Mouse (Mus musculus) regulatory T cell (primary cell): Measurements from ENCODE around the gene Phf20.
"Not testable (repeated sequence)": the region's sequence is repeated elsewhere in the genome, so short reads cannot be mapped to it uniquely, and the experiment has no call there.

Experiments
- in situ Hi-C: fragments of 300-600 bp; cut with MboI, MseI; formaldehyde crosslinking; loops from one replicate; pipeline ENCODE4 v1.15.1; 2025; ENCODE audit warnings: high pct_unique_total_duplicates

Gene Phf20

GRCm38 (mm10) chr2:156197129-156197911 is 1.1 kb downstream of the Phf20 start:
- in situ Hi-C loops: no loop called here

DNA sequence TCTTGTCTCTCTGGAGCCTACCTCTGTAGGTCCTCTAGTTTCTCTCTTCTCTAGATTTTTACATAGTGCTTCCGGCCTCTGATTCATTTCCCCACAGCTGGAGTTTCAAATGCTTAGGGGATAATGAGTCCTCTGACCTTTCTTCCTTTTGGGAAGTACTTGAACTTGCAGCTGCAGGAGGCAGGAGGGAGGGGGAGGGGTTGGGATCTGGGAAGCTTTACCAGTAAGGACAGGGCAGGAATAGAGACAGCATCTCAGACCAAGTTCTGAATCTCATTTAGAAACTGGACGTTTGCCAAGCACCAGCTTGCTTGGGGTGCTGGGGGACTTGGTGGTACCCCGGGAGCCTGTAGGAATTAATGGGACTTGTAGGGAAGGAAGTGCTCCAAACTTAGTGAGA is 3.7 kb downstream of the Phf20 start:
- in situ Hi-C loops: no loop called here

- in situ Hi-C loops: no loop called here
These were observed 5.2 kb downstream of the Phf20 start for GRCm38 (mm10) chr2:156201486-156201885.

- in situ Hi-C loops: no loop called here
These were observed 6.7 kb downstream of the Phf20 start for GRCm38 (mm10) chr2:156202848-156203437.

- in situ Hi-C loops: no loop called here
These were observed 7.7 kb downstream of the Phf20 start for GRCm38 (mm10) chr2:156203917-156204316.

- in situ Hi-C loops: no loop called here
These were observed 21.5 kb downstream of the Phf20 start for GRCm38 (mm10) chr2:156217786-156218185.

DNA sequence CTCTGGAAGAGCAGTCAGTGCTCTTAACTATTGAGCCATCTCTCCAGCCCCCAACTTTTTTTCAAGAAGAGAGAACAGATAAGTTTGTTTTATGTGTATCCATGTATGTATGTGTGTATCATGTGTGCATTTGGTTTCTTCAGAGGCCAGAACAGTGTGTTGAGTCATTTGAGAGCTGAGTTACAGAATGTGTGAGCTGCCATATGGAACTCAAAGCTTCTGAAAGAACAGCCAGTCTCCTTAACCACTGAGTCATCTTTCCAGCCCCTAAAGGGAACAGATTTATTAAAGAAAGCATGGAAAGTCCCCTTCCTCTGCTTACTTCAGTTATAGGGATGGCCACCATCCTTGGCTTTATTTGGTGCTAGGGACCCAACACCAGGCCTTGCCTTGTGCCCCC is 25.8 kb downstream of the Phf20 start:
- in situ Hi-C loops: no loop called here

DNA sequence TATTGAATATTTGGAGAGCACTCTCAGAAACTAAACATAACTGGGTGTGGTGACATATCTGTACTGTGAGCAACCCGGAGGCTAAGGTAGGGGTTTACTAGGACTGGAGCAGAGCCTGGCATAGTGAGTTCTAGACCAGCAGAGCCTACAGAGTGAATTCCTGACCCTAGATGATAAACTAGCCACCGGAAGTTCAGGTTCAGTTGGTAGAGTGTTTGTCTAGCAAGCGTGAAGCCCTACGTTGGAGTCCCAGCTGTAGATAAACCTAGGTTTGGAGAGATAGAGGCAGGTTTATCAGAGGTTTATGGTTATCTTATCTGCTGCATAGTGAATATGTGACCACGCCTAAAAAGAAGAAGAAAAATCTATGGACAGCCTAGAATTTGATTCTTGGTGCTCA is 27.8 kb downstream of the Phf20 start:
- in situ Hi-C loops: no loop called here

GRCm38 (mm10) chr2:156227689-156228088 is 31.4 kb downstream of the Phf20 start:
- in situ Hi-C loops: no loop called here

- in situ Hi-C loops: no loop called here
These were observed 32.9 kb downstream of the Phf20 start for GRCm38 (mm10) chr2:156229171-156229570.

- in situ Hi-C loops: no loop called here
These were observed 35.1 kb downstream of the Phf20 start for GRCm38 (mm10) chr2:156231340-156231739.

DNA sequence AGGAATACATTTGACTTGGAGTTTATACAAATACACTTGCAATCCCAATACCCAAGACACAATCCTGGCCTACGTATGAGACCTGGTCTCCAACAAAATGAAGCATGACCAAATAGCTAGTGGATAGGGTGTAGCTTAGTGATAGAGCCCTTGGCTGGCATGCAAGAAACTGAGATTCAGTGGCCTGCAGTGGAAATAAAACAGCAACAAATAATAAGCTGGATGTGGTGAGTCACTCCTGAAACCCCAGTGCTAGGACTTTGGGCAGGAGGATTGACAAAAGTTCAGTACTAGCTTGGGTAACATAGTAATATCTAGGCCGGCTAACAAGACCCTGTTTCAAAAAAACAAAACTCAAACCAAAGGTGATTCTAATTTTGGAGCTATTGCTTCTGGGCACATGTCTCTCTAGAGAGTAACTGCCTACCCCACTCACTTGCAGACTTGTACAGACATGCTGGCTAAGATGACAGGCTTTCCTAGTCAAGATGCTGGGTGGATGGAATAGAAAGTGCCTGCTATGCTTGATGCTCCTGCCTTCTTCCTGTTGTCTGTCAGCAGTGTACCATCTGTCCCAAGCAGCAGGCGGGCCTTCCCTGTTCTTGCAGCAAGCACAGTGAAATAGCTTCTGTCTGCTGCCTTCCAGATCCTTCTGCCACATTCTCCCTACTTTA is 37.1 kb downstream of the Phf20 start:
- in situ Hi-C loops: no loop called here

- in situ Hi-C loops: not testable (repeated sequence)
These were observed 37.8 kb downstream of the Phf20 start for GRCm38 (mm10) chr2:156234016-156234415.

GRCm38 (mm10) chr2:156235847-156236246 is 39.6 kb downstream of the Phf20 start:
- in situ Hi-C loops: no loop called here

DNA sequence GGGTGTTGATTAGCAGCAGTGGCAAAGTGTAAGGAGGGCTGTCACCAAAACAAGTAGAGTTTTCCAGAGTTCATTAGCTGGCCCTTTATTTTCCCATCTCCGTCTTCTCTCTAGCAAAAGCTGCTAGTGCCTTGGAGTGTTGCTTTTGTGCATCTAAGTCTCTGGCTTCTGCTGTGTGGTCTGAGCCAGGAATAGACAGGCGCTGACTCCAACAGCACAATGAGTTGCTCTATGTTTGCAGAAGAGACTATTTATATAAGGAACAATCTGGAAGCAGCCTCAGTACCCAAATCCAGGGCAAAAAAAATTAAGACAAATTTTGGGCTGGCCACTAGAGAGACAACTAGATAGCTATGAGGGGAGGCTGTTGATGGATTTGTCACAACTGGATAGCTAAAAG is 45.4 kb downstream of the Phf20 start:
- in situ Hi-C loops: no loop called here

DNA sequence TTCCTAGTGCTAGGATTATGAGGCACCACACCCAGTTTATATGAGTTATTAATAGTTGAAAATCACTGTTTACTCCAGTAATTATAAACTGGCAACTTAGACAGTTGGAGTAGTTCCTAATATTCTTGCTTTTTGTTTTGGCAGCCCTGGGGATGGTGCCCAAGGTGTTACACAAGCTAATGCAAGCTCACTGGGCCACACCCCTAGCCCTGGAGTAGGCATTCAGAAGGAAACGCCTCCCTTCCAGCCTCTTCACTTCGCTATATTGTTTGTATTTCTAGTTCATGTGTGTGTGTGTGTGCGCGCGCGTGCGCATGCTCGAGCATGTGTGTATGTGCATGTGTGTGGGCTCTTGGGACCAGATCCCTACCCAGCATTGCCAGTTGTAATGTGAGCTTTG is 46.7 kb downstream of the Phf20 start:
- in situ Hi-C loops: no loop called here

GRCm38 (mm10) chr2:156247599-156247998 is 51.3 kb downstream of the Phf20 start:
- in situ Hi-C loops: no loop called here

DNA sequence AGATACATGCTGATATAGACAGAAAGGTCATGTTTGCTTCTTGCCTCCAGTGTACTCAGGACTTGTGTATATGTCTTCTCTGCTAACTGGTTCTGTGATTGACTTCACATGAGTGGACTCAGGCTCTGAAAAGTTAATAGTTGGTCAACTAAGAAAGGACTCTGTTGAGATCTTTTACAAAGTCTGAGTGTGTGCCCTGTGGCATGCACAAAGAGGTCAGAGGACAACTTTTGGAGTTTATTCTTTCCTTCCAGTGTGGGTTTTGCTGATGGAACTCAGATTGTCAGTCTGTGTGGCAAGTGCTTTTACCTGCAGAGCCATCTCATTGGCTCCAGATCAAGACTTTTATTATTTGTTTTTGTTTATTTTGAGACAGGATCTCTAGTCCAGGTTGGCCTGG is 54.5 kb downstream of the Phf20 start:
- in situ Hi-C loops: no loop called here

DNA sequence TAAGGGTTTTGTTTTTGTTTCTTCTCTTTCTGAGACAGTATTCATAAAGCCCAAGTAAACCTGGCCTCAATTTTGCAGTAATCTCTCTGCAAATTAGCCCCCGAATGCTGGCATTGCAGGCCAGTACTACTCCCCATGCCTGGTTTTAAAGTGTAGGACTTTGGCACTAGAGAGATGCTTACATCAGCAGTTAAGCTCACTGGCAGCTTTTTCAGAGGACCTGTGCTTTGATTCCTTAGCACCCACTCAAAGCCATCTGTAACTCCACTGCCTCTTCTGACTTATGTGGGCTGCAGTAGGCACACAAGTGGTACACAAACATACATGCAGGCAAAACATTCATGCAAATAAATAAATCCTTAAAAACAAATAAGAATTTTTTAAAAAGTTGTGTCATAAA is 55.0 kb downstream of the Phf20 start:
- in situ Hi-C loops: no loop called here

- in situ Hi-C loops: no loop called here
These were observed 60.8 kb downstream of the Phf20 start for GRCm38 (mm10) chr2:156257051-156257450.

DNA sequence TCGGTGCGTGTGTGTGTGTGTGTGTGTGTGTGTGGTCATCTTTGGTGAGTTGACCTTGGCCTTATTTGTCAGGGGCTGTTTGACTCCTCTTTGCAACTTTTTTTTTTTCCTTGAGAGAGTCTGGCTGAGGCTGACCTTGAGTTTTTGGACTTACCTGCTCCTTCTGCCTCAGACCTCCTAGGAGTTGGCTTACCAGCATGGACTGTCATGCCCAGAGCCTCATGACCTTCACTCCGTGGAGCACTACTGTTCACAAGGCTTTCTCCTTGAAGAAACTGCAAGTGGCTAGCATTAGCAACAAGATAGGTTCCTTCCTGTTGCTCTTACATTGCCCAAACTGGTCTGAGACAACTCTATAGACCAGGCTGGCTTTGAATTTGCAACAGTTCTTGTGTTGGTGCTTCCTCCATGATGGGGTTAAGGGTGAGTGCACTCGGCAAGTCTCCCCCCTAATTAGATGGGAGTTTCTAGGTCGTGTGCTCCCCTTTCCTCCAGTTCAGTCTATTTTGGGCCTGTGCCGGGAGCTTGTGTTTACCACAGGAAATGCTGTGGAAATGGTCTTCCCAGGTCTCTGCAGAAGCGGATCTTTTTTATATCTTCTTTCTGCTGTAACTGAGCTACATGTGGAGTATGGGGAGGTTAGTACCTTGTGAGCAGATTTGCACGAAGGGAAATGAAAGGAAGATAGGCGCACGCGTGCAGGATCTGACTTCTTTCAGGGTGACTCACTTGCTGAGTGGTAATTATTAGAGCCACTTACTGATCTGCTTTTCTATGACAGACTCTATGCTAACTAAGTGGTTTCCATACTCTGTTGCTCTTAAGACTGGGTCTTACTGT is 61.9 kb downstream of the Phf20 start:
- in situ Hi-C loops: no loop called here

DNA sequence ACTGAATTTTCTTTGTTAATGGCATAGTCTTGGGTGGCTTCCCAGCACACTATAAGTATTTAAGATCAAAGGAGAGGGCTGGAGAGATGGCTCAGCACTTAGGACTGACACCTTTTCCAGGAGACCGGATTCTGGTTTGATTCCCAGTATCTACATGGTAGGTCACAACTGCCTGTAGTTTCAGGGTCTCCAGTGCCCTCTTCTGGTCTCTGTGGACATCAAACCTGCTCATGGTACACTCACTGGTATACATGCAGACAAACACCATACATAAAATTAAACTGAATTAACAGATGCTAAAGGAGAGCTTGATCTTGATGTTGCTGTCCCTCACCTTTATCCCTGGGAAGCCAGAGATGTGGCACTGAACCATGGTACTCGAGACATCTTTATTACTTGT is 64.7 kb downstream of the Phf20 start:
- in situ Hi-C loops: no loop called here
